Mouse (Mus musculus) E14TG2a.4 (cell line): ENCODE results near the gene Egflam.

Experiments
- CTCF ChIP-seq: conservative IDR thresholded peaks from 2 replicates; pipeline ENCODE4 v1.5.1; 2014; ENCODE audit warnings: low read length
- NANOG ChIP-seq: IDR thresholded peaks from 2 replicates; pipeline ENCODE4 v1.6.1; 2014; ENCODE audit warnings: borderline replicate concordance, low read length, mixed read lengths
- POU5F1 ChIP-seq: IDR thresholded peaks from 2 replicates; pipeline ENCODE4 v1.6.1; 2014; ENCODE audit warnings: low read length, borderline replicate concordance

GRCm38 (mm10) chr15:7159869-7160268 is 238.3 kb downstream of the Egflam start:
- TF ChIP-seq CTCF (no peak), POU5F1 (no peak), NANOG (no peak)
